Mouse (Mus musculus) ES-E14 (cell line): Measurements from ENCODE around the gene Gm10799.
"Not testable (repeated sequence)": the region's sequence is repeated elsewhere in the genome, so short reads cannot be mapped to it uniquely, and the experiment has no call there.

ENCODE experiments used
- CHD2 ChIP-seq: IDR thresholded peaks from 2 replicates; pipeline ENCODE4 v1.6.1; 2014; ENCODE audit warnings: mild to moderate bottlenecking, low read depth, low read length, inconsistent platforms
- HCFC1 ChIP-seq: IDR thresholded peaks from 2 replicates; pipeline ENCODE4 v1.6.1; 2012; ENCODE audit warnings: low read length, inconsistent platforms, borderline replicate concordance; ENCODE audit not compliant: insufficient read depth
- ZC3H11A ChIP-seq: IDR thresholded peaks from 2 replicates; pipeline ENCODE4 v1.6.1; 2012; ENCODE audit warnings: low read depth, mild to moderate bottlenecking, inconsistent platforms, low read length, borderline replicate concordance
- ZNF384 ChIP-seq: IDR thresholded peaks from 2 replicates; pipeline ENCODE4 v1.6.1; 2012; ENCODE audit warnings: low read depth, low read length, inconsistent platforms

- TF ChIP-seq CHD2, ZNF384, ZC3H11A, HCFC1: not testable (repeated sequence)
Observed at GRCm38 (mm10) chr2:104113563-104113962, 45.2 kb upstream of the Gm10799 start.
